Mouse (Mus musculus): ENCODE measurements around the gene Ralgapa2.

GRCm38 (mm10) chr2:146425235-146425634, 86.9 kb downstream of the Ralgapa2 start:
- TF ChIP-seq CTCF (IDR thresholded peaks at IDR 0.05; ENCODE audit: borderline replicate concordance, insufficient read depth, low read depth, low read length) (no peak), POLR2A (IDR thresholded peaks at IDR 0.05; ENCODE audit: borderline replicate concordance, insufficient read depth, low read length) (no peak)

All from cerebellum, adult 2 months (tissue).